Mouse (Mus musculus) liver (tissue): Measurements from ENCODE around the gene Mlst8.
"Not testable (repeated sequence)": the region's sequence is repeated elsewhere in the genome, so short reads cannot be mapped to it uniquely, and the experiment has no call there.

Source experiments
- DNase-seq: peaks from one replicate; pipeline ENCODE4 v3.0.0-alpha.2; 2020; ENCODE audit warnings: mixed read lengths

The Mlst8 gene

DNA sequence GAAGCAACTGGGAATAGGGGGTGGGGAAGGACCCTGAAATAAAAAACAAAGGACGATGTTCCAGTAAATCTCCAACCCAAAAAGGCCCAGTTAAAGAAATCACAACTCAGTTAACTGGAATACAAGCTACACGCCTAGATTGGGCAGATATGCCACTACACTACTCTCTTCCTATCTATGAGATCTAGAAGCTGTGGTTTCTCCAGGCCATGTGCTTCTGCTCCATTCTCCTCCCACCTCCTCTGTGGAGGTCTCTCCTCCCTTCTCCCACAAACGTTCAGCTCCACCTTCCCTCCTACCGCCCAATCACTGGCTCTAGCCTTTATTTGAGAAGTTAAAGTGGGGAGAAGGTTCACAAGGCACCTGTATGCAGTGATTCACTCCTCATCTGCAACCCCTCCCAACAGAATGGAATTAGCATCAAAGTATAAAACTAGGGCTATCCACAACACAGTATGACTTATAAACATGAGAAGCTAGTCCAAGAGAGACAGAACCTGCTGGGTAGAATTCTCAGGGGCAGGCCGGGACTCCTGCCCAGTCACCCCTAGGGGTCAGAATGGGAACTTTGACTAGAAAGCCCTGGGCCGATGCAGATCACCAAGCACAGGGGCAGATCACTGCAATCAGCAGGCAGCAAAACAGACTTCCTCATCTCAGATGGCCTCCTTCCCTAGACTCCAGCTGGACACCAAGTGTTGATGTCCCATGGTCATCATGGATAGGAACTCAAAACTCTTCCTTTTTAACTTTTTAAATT lies 15.3 kb downstream of the Mlst8 start:
- DNase-seq: no peak

DNA sequence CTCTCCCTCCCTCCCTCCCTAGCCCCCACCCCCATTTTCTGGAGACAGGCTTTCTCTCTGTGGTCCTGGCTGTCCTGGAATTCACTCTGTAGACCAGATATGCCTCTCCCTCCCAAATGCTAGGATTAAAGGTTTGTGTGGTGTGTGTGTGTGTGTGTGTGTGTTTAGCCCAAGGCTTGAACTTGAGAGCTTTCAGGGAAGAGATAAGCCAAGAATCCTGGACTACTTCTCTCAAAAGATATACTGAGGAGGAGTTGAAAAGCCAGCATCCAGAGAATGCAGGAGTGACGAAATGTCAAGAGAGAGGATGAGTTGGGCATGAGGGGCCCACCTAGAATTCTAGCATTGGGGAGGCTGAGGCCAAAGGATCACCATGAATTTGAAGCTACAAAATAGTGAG lies 15.9 kb downstream of the Mlst8 start:
- no peak for DNase-seq

DNA sequence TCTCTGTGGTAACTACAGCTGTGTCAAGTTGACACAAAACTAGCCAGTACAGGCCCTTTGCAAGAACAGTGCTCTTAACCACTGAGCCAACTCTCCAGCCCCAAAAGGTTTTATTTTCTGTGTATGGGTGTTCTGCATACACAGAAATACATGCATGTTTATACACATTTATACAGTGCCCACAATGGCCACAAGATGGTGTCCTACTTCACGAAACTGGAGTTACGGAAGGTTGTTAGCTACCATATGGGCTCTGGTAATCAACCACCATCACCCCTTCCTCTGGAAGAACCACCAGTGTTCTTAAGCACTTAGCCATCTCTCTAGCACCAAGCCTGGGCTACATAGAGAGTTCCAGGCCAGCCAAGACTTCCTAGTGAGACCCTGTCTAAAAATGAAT lies 17.3 kb downstream of the Mlst8 start:
- DNase-seq: peak; percentile 35

DNA sequence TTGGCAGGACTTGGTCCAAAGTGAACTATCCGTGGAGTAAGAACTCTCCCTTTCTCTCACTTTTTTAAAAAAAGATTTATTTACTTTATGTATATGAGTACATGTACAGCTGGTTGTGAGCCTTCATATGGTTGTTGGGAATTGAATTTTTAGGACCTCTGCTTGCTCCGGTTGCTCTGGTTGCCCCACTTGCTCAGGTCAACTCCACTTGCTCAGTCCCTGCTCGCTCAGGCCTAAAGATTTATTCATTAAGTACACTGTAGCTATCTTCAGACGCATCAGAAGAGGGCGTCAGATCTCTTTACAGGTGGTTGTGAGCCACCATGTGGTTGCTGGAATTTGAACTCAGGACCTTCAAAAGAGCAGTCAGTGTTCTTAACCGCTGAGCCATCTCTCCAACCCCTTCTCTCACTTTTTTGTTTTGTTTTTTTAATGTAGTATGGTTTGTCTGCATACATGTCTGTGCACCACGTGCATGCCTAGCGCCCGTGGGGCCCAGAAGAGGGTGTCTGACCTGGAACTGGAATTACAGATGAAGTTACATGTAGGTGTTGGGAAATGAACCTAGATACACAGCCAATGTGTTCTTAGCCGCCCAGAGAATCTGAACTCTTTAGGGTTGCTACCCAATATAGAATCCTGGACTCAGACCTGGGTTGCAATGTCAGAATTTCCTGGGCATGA lies 23.2 kb downstream of the Mlst8 start:
- DNase-seq: not testable (repeated sequence)

DNA sequence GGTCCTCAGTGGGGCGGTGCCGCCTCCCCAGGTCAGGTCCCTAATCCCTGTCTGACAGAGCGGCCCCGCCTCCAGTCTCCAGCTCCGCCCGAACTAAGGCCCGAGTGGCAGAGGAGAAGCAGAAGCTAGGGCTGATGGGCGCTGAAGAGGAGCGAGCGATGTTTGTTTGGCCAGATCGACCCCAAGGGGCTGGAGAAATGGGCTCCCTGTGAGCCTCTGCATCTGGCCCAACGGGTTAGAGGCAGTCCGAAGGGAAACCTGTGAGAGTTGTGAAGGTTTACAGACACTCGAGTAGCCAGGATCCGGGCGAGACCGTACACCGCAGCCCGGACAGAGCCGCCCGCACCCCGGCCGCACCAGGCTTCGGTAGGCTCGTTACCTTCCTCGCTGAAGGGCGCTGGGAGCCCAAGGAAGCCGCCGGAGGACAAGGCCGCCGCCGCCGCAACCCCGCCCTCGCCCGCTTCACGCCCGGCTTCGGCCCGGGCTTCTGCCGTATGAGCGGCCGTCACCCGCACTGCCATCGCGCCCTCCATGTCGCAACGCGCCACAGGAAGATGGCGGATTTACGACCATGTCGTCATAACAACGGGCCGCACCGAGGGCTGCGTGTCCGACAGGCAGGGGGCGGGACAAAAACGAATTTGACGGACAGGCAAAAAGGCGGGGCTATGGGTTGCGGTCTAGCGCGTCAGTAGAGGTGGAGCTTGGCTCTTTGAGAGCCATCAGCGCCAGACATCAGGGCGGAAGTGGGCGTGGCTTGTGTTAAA lies 23.9 kb downstream of the Mlst8 start:
- DNase-seq: peak; percentile 100

DNA sequence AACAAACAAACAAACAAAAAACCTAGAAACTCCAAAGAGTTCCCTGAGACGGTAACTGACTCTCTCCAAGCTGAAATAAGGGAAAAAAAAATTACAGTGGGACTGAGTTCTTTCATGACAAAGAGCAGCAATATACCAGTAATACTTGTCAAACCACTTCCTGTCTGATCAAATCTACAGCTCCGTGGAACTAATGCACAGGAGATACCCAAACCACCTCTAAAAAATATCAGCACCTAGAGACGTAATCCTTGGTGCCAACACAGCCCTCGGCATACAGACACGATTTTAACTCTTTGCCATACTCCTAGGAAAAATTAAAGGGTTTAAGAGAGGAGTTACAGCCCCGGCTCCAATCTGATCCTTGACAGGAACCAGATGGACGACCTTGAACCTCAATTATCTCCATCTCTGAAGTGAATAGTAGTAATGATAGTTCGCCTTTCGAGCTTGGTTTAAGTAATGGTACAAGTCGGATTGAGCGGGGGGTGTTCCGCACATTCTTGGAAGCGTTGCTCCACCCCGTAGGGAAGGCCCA lies 24.6 kb downstream of the Mlst8 start:
- no peak for DNase-seq

DNA sequence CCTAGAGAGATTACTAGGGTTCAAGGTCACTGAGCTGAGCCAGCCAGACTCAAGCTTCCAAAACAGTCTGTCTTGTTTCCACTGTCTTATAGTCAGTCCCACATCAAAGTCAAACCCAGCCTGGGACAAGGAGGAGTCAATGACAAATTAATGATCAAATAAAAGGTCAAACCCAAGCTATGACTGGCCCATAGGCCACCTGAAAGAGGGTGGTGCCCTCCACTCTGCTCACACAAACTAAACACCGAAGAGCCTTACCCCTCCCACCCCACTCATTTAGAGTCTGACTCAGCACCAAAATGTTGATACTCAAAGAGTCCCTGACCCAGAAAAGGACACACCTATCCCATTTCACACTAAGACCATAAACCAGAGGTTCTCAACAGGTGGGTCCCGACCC lies 25.5 kb downstream of the Mlst8 start:
- DNase-seq: peak; percentile 49

DNA sequence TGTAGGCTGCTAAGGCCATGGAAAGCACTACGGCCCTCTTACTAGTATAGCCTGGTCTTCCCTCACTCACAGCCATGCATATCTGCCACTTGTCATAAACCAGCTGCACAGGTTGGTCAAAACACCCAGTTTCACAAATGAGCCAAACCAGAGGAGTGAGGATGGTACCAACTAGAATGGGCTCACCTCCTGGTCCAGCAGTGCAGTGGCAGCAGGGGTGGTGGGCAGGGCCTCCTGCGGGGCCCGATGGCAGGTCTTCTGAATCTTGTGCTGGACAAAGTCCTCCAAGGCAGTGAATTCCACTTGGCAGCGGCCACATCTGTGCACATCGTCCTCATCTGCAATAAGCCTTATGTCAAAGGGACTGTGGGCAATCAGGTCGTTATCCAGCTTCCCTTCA lies 27.7 kb downstream of the Mlst8 start:
- DNase-seq: no peak

DNA sequence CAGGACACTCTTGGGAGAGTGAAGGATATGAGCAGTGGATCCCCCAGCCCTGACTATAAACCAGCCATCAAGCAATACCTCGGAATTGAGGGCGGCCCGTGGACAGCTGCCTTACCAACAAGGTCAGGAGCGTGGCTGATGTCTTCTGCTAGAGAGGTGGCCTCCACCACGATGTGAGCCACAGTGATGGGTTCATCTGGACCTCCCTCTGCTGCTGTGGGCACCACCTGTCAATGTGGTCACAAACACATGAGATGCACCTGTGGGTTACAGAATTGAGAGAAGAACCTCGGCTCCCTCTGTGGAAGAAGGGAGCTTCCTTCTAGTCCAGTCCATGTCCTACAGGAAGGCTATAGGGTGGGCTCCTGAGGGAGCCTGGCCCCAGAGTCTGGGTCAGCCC lies 29.4 kb downstream of the Mlst8 start:
- DNase-seq: no peak

DNA sequence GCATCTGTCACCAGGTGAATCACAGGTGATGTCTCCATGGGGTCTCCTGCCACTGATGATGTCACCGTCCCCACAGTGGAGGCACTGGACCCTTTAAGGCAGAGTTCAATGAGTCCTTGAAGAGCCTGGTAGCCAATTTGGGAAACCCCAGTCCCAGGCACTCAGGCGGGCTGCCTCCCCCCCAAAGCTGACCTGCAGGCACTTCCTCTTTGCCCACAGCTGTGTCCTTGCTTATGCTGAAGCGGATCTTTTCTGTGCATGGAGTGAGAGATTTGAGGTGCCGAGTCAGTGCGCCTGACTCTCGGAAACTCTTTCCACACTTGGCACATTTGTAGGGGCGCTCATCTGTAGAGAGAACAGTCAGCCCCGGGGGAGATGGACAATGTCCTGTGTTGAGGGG lies 32.3 kb downstream of the Mlst8 start:
- no peak for DNase-seq

DNA sequence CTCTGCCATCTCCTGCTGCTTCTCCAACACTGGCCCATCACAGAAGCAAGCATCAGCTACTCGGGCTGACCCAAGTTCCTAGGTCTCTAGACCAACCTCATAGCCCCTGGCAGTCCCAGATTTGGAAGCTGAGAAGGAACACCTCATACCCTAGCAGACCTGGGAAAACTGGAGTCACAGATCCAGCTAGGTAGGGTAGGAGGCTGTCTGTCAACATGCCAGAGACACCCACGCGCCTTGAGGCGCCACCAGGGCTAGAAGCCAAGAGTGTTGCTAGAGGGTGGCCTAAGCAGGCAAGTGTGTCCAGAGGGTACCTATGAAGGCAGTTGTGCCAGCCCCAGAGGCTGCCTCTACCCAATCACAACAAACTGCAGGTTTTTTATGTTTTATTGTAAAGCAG lies 35.5 kb downstream of the Mlst8 start:
- no peak for DNase-seq

DNA sequence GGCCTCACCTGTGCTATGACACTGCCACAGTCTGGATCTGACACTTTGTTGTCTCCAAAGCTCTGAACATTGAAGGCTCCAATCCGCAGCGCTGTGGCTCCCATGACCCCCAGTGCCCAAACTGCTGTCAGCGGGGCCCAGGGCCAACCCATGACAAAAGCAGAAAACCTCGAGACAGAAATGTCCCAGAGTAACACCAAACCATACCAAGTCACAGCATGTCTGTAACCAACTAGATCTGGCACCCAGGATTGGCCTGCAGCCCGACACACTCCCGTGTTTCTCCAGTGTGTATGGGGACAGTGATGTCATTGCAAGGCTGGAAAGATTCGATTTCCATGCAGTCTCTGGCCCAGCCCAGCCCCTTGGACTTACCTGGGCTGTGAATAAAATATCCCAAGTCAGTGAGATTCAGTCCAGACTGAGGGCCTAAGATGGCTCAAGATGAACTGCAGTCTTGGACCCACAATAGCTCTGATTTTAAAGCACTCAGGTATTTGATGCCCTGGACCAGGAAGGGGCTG lies 36.2 kb downstream of the Mlst8 start, which contains the start of gene Dnase1l2:
Dnase1l2 (minus strand) TSS at position 474 of the 524 bp plus-strand sequence.
- no peak for DNase-seq

DNA sequence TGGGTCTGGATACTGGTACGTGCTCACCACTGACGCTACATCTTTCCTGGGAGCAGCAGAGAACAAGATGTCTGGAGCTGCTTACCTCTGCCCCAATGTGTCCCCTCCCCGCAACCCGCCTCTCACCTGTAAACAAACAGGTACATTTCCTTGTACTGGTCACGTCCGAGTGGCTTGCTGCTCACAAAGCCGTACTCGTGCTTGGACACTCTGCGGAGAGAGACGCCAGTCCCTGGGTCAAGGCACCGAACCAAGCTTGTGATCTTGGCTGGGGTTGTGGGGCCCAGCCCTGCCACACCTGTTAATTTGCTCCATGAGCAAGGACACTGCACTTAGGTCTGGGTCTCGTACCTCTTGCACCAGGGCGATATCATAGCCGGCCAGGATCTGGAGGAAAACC lies 36.8 kb downstream of the Mlst8 start:
- no peak for DNase-seq

DNA sequence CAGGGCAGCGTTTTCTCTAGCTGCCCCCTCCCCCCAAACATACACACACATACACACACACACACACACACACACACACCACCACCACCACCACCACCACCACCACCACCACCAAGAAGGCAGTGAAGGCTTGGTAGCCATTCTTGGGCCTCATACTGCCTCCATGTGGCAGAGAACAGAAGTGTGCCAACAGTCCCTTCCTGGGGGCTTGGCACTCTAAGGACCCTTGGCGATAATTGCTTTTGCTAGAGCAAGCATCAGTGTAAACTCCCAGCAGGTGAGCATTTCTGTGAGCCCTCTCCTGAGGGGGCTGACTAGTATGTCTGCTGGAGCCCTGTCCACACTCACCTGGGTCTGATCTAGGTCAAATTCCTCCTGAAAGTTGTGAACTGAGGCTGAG lies 37.7 kb downstream of the Mlst8 start:
- no peak for DNase-seq

DNA sequence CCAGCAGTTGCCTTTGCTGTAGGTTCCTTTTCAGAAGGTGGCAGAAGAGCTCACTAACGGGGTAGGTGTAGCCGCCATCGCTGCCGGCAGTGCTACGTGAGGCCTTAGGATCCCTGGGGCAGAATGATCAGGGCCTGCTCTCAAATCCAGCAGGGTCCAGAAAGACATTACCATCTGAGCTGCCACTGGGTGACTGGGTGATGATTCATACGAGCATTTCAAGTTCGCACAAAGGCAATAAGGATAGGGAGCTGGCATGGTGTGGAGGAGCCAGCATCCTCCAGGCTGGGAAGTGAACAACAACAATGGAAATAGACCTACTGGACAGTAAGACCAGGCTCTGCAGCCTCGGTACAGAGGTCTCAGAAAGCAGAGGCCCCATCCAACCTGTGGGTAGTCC lies 38.5 kb downstream of the Mlst8 start:
- DNase-seq: no peak

DNA sequence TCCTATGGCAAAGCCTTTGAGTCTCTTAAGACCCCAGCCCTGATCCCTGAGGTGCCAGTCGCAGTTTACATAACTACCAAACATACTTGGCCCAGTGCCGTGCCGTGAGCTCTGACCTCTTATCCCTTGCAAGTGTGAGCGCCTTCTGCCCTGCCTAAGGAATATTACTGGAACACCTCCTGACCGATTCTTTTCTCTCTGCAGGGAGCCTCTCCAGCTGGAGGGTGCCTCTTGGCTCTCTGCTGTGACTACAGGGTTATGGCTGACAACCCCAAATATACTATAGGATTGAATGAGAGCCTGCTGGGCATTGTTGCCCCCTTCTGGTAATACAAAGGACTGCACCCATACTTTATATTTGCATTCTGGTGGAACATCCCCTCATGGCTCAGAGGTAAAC lies 41.9 kb downstream of the Mlst8 start:
- peak; percentile 18 for DNase-seq

DNA sequence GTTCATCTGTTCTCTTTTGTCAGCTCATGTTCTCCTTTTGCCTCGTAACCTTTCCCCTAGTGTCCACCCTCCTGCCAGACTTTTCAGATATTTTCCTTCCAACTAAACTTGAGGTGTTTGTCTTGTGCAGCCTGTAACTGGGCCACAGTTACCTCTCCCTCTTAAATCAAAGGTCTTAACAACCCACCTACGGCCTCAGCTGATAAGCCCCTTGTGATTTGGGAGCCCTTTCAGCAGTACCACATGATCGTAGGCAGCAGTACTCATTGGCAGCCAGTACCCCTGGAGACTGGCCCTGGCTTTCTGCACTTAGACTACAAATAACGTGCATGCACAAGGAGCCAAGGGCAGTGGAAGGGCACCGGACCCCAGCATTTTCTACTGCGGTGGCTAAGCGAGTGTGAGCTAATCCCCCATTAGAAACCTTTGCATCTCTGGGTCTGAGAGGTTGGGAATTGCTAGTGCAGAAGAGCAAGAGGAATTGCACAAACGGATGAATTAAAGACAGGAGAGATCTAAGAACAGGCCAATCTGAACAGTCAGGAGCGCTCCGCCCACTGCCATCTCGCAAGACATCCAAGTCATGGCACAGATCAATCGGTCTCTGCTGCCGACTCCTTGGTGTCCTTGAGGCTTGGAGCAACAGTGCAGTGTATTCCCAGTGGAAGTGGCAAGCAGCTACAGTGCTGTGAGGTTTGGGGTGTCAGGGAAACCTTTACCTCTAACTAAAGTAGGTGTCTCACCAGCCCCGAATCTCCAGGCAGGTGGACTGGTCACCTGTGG lies 49.5 kb downstream of the Mlst8 start:
- DNase-seq: no peak

DNA sequence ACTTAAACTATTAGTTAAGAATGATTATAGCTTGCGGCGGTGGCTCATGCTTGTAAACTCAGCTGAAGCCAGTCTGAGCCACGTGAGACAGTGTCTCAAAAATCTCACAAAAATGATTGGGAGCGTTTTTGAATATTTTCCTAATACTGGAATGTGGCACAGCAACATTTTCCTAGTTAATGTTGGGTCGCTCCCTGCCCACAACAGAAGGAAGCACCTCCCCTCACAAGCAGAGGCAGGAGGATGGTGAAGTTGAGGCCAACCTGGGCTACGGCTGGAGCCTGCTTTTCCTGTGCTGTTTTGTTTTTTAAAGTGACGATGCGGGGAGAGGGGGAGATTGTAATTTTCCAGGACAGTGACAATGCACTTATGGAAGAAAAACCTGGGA lies 51.7 kb downstream of the Mlst8 start:
- peak; percentile 41 for DNase-seq

DNA sequence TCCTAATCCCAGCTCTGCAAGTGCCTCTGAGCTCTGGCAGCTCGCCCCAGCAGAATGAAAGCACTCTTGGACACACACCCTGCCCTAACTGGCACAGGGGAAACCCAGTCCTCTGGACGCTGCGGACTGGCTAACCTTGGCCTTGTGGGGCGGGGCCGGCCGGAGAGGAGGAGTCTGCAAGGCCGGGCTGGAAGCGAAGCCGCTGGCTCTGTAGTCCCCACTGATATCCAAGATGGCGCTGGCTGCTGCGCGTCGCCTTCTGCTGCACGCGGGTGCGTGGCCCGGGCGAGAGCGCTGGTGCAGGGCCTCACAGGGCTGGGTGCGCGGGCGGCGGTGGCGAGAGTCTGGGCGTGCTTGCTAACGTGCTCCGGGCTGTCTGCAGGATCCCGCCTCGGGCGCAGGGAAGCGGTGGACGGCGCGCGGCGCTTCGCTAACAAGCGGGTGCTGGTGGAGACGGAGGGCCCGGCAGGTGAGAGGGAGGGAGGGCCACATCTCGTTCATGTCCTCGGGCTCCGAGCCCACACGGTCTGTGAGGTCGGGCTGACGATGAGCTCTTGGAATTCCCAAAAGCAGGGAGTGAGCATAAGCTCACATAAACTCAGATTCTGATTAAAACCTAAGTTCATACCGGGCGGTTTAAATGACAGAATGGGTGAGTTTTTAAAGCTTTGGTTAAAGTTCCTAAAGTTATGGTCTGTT lies 52.3 kb downstream of the Mlst8 start, which contains the start of gene Eci1:
Eci1 (plus strand) TSS at position 171 of the 699 bp plus-strand sequence.
- peak; percentile 97 for DNase-seq

DNA sequence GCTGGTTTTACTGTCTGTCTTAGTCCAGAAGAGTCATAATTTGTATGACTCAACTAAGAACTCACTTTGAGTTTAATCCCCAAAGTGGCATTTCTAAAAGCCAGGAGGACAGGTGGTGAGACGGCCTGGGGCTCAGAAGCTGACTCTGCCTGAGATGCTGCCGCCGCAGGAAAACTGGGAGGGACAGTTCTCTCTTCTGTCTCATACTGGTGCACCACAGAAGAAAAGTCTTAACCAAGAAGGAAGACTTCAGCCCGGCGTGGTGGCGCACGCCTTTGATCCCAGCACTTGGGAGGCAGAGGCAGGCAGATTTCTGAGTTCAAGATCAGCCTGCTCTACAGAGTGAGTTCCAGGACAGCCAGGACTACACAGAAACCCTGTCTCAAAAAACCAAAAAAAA lies 53.0 kb downstream of the Mlst8 start:
- no peak for DNase-seq

DNA sequence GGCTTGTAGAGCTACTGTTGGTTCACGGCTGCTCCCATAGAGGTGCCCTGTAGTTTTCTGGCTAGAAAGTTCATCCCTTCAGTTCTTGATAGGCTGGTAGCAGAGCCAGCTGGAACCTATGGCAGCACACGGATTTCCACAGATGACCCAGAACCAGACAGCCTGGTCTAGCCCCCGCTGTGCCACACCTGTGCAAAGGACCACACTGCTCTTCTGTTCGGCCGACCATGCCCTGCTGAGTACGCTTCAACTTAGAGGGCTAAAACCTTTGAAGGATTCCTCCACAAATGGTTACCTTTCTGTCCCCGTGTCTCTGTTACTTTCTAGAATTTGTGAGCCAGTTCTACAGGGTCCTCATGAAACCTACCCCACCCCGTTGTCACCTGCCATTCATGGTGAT lies 53.6 kb downstream of the Mlst8 start:
- not testable (repeated sequence) for DNase-seq

DNA sequence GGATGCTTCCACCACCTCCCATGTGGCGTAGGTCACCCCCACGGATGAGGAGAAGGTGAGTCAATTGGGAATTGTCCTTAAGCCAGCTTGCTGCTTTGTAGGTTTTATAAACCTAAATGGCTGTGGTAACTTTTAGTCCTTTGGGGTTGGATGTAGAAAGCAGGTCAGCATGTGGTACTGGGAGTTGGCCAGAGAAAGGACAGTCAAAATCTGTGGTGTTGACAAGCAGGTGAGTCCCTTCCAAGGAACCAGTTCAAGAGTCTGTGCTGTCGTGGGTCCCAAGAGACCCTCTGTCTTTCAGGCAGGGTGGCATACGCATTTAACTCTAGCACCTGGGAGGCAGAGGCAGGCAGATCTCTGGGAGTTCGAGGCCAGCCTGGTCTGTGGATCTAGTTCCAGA lies 54.4 kb downstream of the Mlst8 start:
- no peak for DNase-seq
